Mouse (Mus musculus): ENCODE results near the gene 5430419D17Rik. TPM values are rescaled to one million over a fixed set of nuclear protein-coding genes. Genes with fewer than 3 reads are reported as not detected.

Gene 5430419D17Rik
- polyA plus RNA-seq (2014; fragmentation: Nextera tagmentation; extraction: Ambion mirVana), result not detected in 2 replicates

- Histone ChIP-seq H3K9me3 (ENCODE audit: control insufficient read depth, low read length) (no peaks in the 10 kb centered on the region), H3K27me3 (replicated peaks; ENCODE audit: control insufficient read depth, insufficient read depth, low read length) (no peaks in the 10 kb centered on the region), H3K27ac (replicated peaks; ENCODE audit: low read depth, low read length) (no peak within 1 kb of the TSS), H3K9ac (ENCODE audit: low read depth, low read length) (no peak within 1 kb of the TSS), H3K4me3 (ENCODE audit: low read depth, low read length) (no peak within 1 kb of the TSS), H3K36me3 (ENCODE audit: control insufficient read depth, insufficient read depth, low read length) (no peaks in the 10 kb centered on the region), H3K4me2 (ENCODE audit: low read depth, low read length) (no peak within 1 kb of the TSS), H3K4me1 (ENCODE audit: control insufficient read depth, insufficient read depth, low read length) (no peaks in the 10 kb centered on the region)
- WGBS, result 89% methylated on average over 9 of the region's 9 CpGs
- ATAC-seq (ENCODE audit: low read depth) (no peak), DNase-seq (ENCODE audit: low spot score) (peak; percentile 4)
These were observed at the start of gene 5430419D17Rik for GRCm38 (mm10) chr7:131174121-131174520. Gene 5430419D17Rik, plus strand, starts transcription at chr7:131174402.

- Histone ChIP-seq H3K9me3 (ENCODE audit: control insufficient read depth, low read length) (no peaks in the 10 kb centered on the region), H3K4me2 (ENCODE audit: low read depth, low read length) (no peak overlapping the region), H3K4me1 (ENCODE audit: control insufficient read depth, insufficient read depth, low read length) (no peaks in the 10 kb centered on the region), H3K9ac (ENCODE audit: low read depth, low read length) (no peak overlapping the region), H3K4me3 (ENCODE audit: low read depth, low read length) (no peak overlapping the region), H3K27ac (replicated peaks; ENCODE audit: low read depth, low read length) (no peak overlapping the region), H3K27me3 (replicated peaks; ENCODE audit: control insufficient read depth, insufficient read depth, low read length) (no peaks in the 10 kb centered on the region), H3K36me3 (ENCODE audit: control insufficient read depth, insufficient read depth, low read length) (no peaks in the 10 kb centered on the region)
- no peak for DNase-seq (ENCODE audit: low spot score)
- 59% methylated on average over 12 of the region's 12 CpGs for WGBS
- ATAC-seq (ENCODE audit: low read depth), result no peak
These were observed 44.2 kb upstream of the 5430419D17Rik start for GRCm38 (mm10) chr7:131130021-131130420.

GRCm38 (mm10) chr7:131133181-131133580 lies 41.0 kb upstream of the 5430419D17Rik start:
- no peaks in the 10 kb centered on the region for H3K36me3 ChIP-seq (ENCODE audit: control insufficient read depth, insufficient read depth, low read length)
- WGBS, result 68% methylated on average over 3 of the region's 3 CpGs
- H3K4me3 ChIP-seq (ENCODE audit: low read depth, low read length), result no peak overlapping the region
- no peak overlapping the region for H3K27ac ChIP-seq (replicated peaks; ENCODE audit: low read depth, low read length)
- no peaks in the 10 kb centered on the region for H3K9me3 ChIP-seq (ENCODE audit: control insufficient read depth, low read length)
- ATAC-seq (ENCODE audit: low read depth), result no peak
- H3K9ac ChIP-seq (ENCODE audit: low read depth, low read length), result no peak overlapping the region
- no peak overlapping the region for H3K4me2 ChIP-seq (ENCODE audit: low read depth, low read length)
- no peak for DNase-seq (ENCODE audit: low spot score)
- H3K4me1 ChIP-seq (ENCODE audit: control insufficient read depth, insufficient read depth, low read length), result no peaks in the 10 kb centered on the region
- H3K27me3 ChIP-seq (replicated peaks; ENCODE audit: control insufficient read depth, insufficient read depth, low read length), result no peaks in the 10 kb centered on the region

GRCm38 (mm10) chr7:131146214-131146613 lies 28.0 kb upstream of the 5430419D17Rik start, which contains the start of gene 4933402N03Rik:
Gene 4933402N03Rik, minus strand, starts transcription at chr7:131146314.
- Histone ChIP-seq H3K27me3 (replicated peaks; ENCODE audit: control insufficient read depth, insufficient read depth, low read length) (no peaks in the 10 kb centered on the region), H3K4me2 (ENCODE audit: low read depth, low read length) (no peak within 1 kb of the TSS), H3K36me3 (ENCODE audit: control insufficient read depth, insufficient read depth, low read length) (no peaks in the 10 kb centered on the region), H3K27ac (replicated peaks; ENCODE audit: low read depth, low read length) (no peak within 1 kb of the TSS), H3K4me3 (ENCODE audit: low read depth, low read length) (no peak within 1 kb of the TSS), H3K9me3 (ENCODE audit: control insufficient read depth, low read length) (no peaks in the 10 kb centered on the region), H3K9ac (ENCODE audit: low read depth, low read length) (no peak within 1 kb of the TSS), H3K4me1 (ENCODE audit: control insufficient read depth, insufficient read depth, low read length) (no peaks in the 10 kb centered on the region)
- 94% methylated on average over 2 of the region's 2 CpGs for WGBS
- ATAC-seq (ENCODE audit: low read depth) (no peak), DNase-seq (ENCODE audit: low spot score) (no peak)

- Histone ChIP-seq H3K36me3 (ENCODE audit: control insufficient read depth, insufficient read depth, low read length) (no peaks in the 10 kb centered on the region), H3K9me3 (ENCODE audit: control insufficient read depth, low read length) (no peaks in the 10 kb centered on the region), H3K4me1 (ENCODE audit: control insufficient read depth, insufficient read depth, low read length) (no peaks in the 10 kb centered on the region), H3K4me3 (ENCODE audit: low read depth, low read length) (no peak overlapping the region), H3K9ac (ENCODE audit: low read depth, low read length) (no peak overlapping the region), H3K4me2 (ENCODE audit: low read depth, low read length) (no peak overlapping the region), H3K27ac (replicated peaks; ENCODE audit: low read depth, low read length) (no peak overlapping the region), H3K27me3 (replicated peaks; ENCODE audit: control insufficient read depth, insufficient read depth, low read length) (no peaks in the 10 kb centered on the region)
- ATAC-seq (ENCODE audit: low read depth) (no peak), DNase-seq (ENCODE audit: low spot score) (no peak)
- 84% methylated on average over 3 of the region's 3 CpGs for WGBS
These were observed 24.0 kb upstream of the 5430419D17Rik start for GRCm38 (mm10) chr7:131150179-131150578.

- Histone ChIP-seq H3K9ac (ENCODE audit: low read depth, low read length) (no peak overlapping the region), H3K27me3 (replicated peaks; ENCODE audit: control insufficient read depth, insufficient read depth, low read length) (no peaks in the 10 kb centered on the region), H3K9me3 (ENCODE audit: control insufficient read depth, low read length) (no peaks in the 10 kb centered on the region), H3K4me1 (ENCODE audit: control insufficient read depth, insufficient read depth, low read length) (no peaks in the 10 kb centered on the region), H3K4me3 (ENCODE audit: low read depth, low read length) (no peak overlapping the region), H3K4me2 (ENCODE audit: low read depth, low read length) (no peak overlapping the region), H3K27ac (replicated peaks; ENCODE audit: low read depth, low read length) (no peak overlapping the region), H3K36me3 (ENCODE audit: control insufficient read depth, insufficient read depth, low read length) (no peaks in the 10 kb centered on the region)
- no peak for ATAC-seq (ENCODE audit: low read depth)
- DNase-seq (ENCODE audit: low spot score), result no peak
- 77% methylated on average over 5 of the region's 5 CpGs for WGBS
These were observed 21.2 kb upstream of the 5430419D17Rik start for GRCm38 (mm10) chr7:131153044-131153443.

GRCm38 (mm10) chr7:131162251-131162650 lies 12.0 kb upstream of the 5430419D17Rik start:
- ATAC-seq (ENCODE audit: low read depth) (no peak), DNase-seq (ENCODE audit: low spot score) (no peak)
- H3K36me3 ChIP-seq (ENCODE audit: control insufficient read depth, insufficient read depth, low read length), result no peaks in the 10 kb centered on the region
- no peaks in the 10 kb centered on the region for H3K4me1 ChIP-seq (ENCODE audit: control insufficient read depth, insufficient read depth, low read length)
- H3K9me3 ChIP-seq (ENCODE audit: control insufficient read depth, low read length), result no peaks in the 10 kb centered on the region
- no peak overlapping the region for H3K27ac ChIP-seq (replicated peaks; ENCODE audit: low read depth, low read length)
- no peak overlapping the region for H3K9ac ChIP-seq (ENCODE audit: low read depth, low read length)
- H3K4me3 ChIP-seq (ENCODE audit: low read depth, low read length), result no peak overlapping the region
- H3K4me2 ChIP-seq (ENCODE audit: low read depth, low read length), result no peak overlapping the region
- H3K27me3 ChIP-seq (replicated peaks; ENCODE audit: control insufficient read depth, insufficient read depth, low read length), result no peaks in the 10 kb centered on the region
- 68% methylated on average over 7 of the region's 7 CpGs for WGBS

- 78% methylated on average over 3 of the region's 3 CpGs for WGBS
- H3K36me3 ChIP-seq (ENCODE audit: control insufficient read depth, insufficient read depth, low read length), result no peaks in the 10 kb centered on the region
- no peak overlapping the region for H3K4me3 ChIP-seq (ENCODE audit: low read depth, low read length)
- no peaks in the 10 kb centered on the region for H3K4me1 ChIP-seq (ENCODE audit: control insufficient read depth, insufficient read depth, low read length)
- ATAC-seq (ENCODE audit: low read depth) (no peak), DNase-seq (ENCODE audit: low spot score) (no peak)
- H3K9ac ChIP-seq (ENCODE audit: low read depth, low read length), result no peak overlapping the region
- H3K4me2 ChIP-seq (ENCODE audit: low read depth, low read length), result no peak overlapping the region
- H3K9me3 ChIP-seq (ENCODE audit: control insufficient read depth, low read length), result no peaks in the 10 kb centered on the region
- H3K27me3 ChIP-seq (replicated peaks; ENCODE audit: control insufficient read depth, insufficient read depth, low read length), result no peaks in the 10 kb centered on the region
- no peak overlapping the region for H3K27ac ChIP-seq (replicated peaks; ENCODE audit: low read depth, low read length)
These were observed 6.4 kb upstream of the 5430419D17Rik start for GRCm38 (mm10) chr7:131167771-131168170.

- H3K4me2 ChIP-seq (ENCODE audit: low read depth, low read length), result no peak overlapping the region
- H3K27ac ChIP-seq (replicated peaks; ENCODE audit: low read depth, low read length), result no peak overlapping the region
- 50% methylated on average over 2 of the region's 2 CpGs for WGBS
- no peaks in the 10 kb centered on the region for H3K9me3 ChIP-seq (ENCODE audit: control insufficient read depth, low read length)
- no peaks in the 10 kb centered on the region for H3K27me3 ChIP-seq (replicated peaks; ENCODE audit: control insufficient read depth, insufficient read depth, low read length)
- DNase-seq (ENCODE audit: low spot score), result no peak
- no peak for ATAC-seq (ENCODE audit: low read depth)
- no peaks in the 10 kb centered on the region for H3K4me1 ChIP-seq (ENCODE audit: control insufficient read depth, insufficient read depth, low read length)
- H3K9ac ChIP-seq (ENCODE audit: low read depth, low read length), result no peak overlapping the region
- no peaks in the 10 kb centered on the region for H3K36me3 ChIP-seq (ENCODE audit: control insufficient read depth, insufficient read depth, low read length)
- no peak overlapping the region for H3K4me3 ChIP-seq (ENCODE audit: low read depth, low read length)
These were observed 5.1 kb upstream of the 5430419D17Rik start for GRCm38 (mm10) chr7:131169099-131169498.

All from embryonic facial prominence, embryonic 14.5 days (tissue).